Mouse (Mus musculus): ENCODE data around the gene Hmgn5. TPM values are rescaled to one million over a fixed set of nuclear protein-coding genes. Genes with fewer than 3 reads are reported as not detected.

Gene Hmgn5
- polyA plus RNA-seq, 1 experiment from 2014 or later, result 19.8 TPM

- no peaks in the 10 kb centered on the region for H3K36me3 ChIP-seq (ENCODE audit: control insufficient read depth, insufficient read depth, low read length)
- H3K9me3 ChIP-seq (ENCODE audit: control insufficient read depth, low read length), result no peaks in the 10 kb centered on the region
- peak overlapping the region; percentile 20 to 75; a peak in 2 of 4 replicates for H3K27ac ChIP-seq (replicated peaks in 1 of 2; ENCODE audit: control insufficient read depth in 1 of 2, insufficient read depth in 1 of 2, low read depth in 2 of 2, low read length in 2 of 2)
- peak overlapping the region; percentile 62 for H3K9ac ChIP-seq (ENCODE audit: low read length)
- peak overlapping the region; percentile 62 for H3K4me2 ChIP-seq (ENCODE audit: low read length)
- H3K4me1 ChIP-seq (ENCODE audit: control insufficient read depth in 2 of 2, insufficient read depth in 2 of 2, low read length in 2 of 2), result no peaks in the 10 kb centered on the region
- peak overlapping the region; percentile 51 to 75 for H3K4me3 ChIP-seq (ENCODE audit: control insufficient read depth in 1 of 2, insufficient read depth in 1 of 2, low read depth in 1 of 2, low read length in 2 of 2)
- WGBS, result 32% methylated on average over 13 of the region's 13 CpGs
- ATAC-seq (ENCODE audit: insufficient number of reproducible peaks, insufficient read depth, low FRiP score, low read depth), result no peak
- no peaks in the 10 kb centered on the region for H3K27me3 ChIP-seq (ENCODE audit: control insufficient read depth, insufficient read depth, low read length)
Observed at GRCm38 (mm10) chrX:109011611-109012185, 1.5 kb downstream of the Hmgn5 start.

- Histone ChIP-seq H3K27ac (replicated peaks in 1 of 2; ENCODE audit: control insufficient read depth in 1 of 2, insufficient read depth in 1 of 2, low read depth in 2 of 2, low read length in 2 of 2) (no peak overlapping the region), H3K9me3 (ENCODE audit: control insufficient read depth, low read length) (no peaks in the 10 kb centered on the region), H3K27me3 (ENCODE audit: control insufficient read depth, insufficient read depth, low read length) (no peaks in the 10 kb centered on the region), H3K4me3 (ENCODE audit: control insufficient read depth in 1 of 2, insufficient read depth in 1 of 2, low read depth in 1 of 2, low read length in 2 of 2) (no peak overlapping the region), H3K36me3 (ENCODE audit: control insufficient read depth, insufficient read depth, low read length) (peaks cover 7% of the 10 kb centered on the region; the same call in 1 of the 2 replicates), H3K9ac (ENCODE audit: low read length) (no peak overlapping the region), H3K4me1 (ENCODE audit: control insufficient read depth in 2 of 2, insufficient read depth in 2 of 2, low read length in 2 of 2) (no peaks in the 10 kb centered on the region), H3K4me2 (ENCODE audit: low read length) (no peak overlapping the region)
- no peak for ATAC-seq (ENCODE audit: insufficient number of reproducible peaks, insufficient read depth, low FRiP score, low read depth)
- 65% methylated on average over 4 of the region's 4 CpGs for WGBS
Observed at GRCm38 (mm10) chrX:109001277-109001676, 11.9 kb downstream of the Hmgn5 start.

Other genes starting within 250 kb of the Hmgn5 start
- 2.7 and 2.9 TPM in 2 replicates for gene Brwd3, start 179.0 kb downstream of the Hmgn5 start, polyA plus RNA-seq (2014; fragmentation: Nextera tagmentation; extraction: Ambion mirVana)
- 88.6 and 94.6 TPM in 2 replicates for gene Sh3bgrl, start 82.0 kb upstream of the Hmgn5 start, polyA plus RNA-seq (2014; fragmentation: Nextera tagmentation; extraction: Ambion mirVana)
- 0.24 TPM in 1 of 2 replicates, not detected in the other for gene Gm6377, start 183.4 kb upstream of the Hmgn5 start, polyA plus RNA-seq (2014; fragmentation: Nextera tagmentation; extraction: Ambion mirVana)